Mouse (Mus musculus) stomach, embryonic 16.5 days (tissue): Measurements from ENCODE around the gene Gm3453. TPM values are rescaled to one million over a fixed set of nuclear protein-coding genes. Genes with fewer than 3 reads are reported as not detected.
"Not testable (repeated sequence)": the region's sequence is repeated elsewhere in the genome, so short reads cannot be mapped to it uniquely, and the experiment has no call there.

Source experiments
- ATAC-seq: fragments of 200-750 bp; cut with Nextera tagmentation; 2 replicates; pipeline ENCODE4 v1.8.0; 2017; ENCODE audit warnings: moderate number of reproducible peaks, moderate TSS enrichment; ENCODE audit not compliant: insufficient read depth, low FRiP score
- H3K27ac ChIP-seq: fragments of 300-500 bp; sonication (generic); 2 replicates; pipeline ENCODE4 v1.5.1; 2014; ENCODE audit warnings: low read length
- H3K27me3 ChIP-seq: fragments of 300-500 bp; sonication (generic); 2 replicates; pipeline ENCODE4 v1.6.1; 2014; ENCODE audit warnings: low read length, control low read depth, mixed read lengths; ENCODE audit not compliant: control insufficient read depth, insufficient read depth
- H3K36me3 ChIP-seq: fragments of 300-500 bp; sonication (generic); 2 replicates; pipeline ENCODE4 v1.6.1; 2014; ENCODE audit warnings: low read length; ENCODE audit not compliant: control insufficient read depth, insufficient read depth
- H3K4me1 ChIP-seq: fragments of 300-500 bp; sonication (generic); 2 replicates; pipeline ENCODE4 v1.6.1; 2014; ENCODE audit warnings: low read length, control low read depth, mixed read lengths; ENCODE audit not compliant: control insufficient read depth, insufficient read depth
- H3K4me2 ChIP-seq: fragments of 300-500 bp; sonication (generic); 2 replicates; pipeline ENCODE4 v1.6.1; 2014; ENCODE audit warnings: low read depth, low read length, mixed read lengths
- H3K4me3 ChIP-seq: fragments of 300-500 bp; sonication (generic); replicated peaks from 2 replicates; pipeline ENCODE4 v1.5.1; 2014; ENCODE audit warnings: mild to moderate bottlenecking, low read length
- H3K9ac ChIP-seq: fragments of 300-500 bp; sonication (generic); 2 replicates; pipeline ENCODE4 v1.6.1; 2014; ENCODE audit warnings: low read length
- H3K9me3 ChIP-seq: fragments of 300-500 bp; sonication (generic); replicated peaks from 2 replicates; pipeline ENCODE4 v1.6.1; 2016; ENCODE audit warnings: low read length, control low read depth; ENCODE audit not compliant: control insufficient read depth
- WGBS: fragments of 180-500 bp; shearing (Covaris S2); extraction: QIAGEN DNeasy Blood & Tissue Kit; methylation state at CpG from one replicate; pipeline ENCODE4 v1.1.7; 2014; 5-methylcytosine and 5-hydroxymethylcytosine counted together
- polyA plus RNA-seq: library from polyadenylated mRNA; unstranded; fragments of >200 nt; fragmentation: Nextera tagmentation; extraction: Ambion mirVana; gene quantifications from 2 replicates; pipeline ENCODE4 v1.2.1, GENCODE M21; 2015

The Gm3453 gene
- not detected in 2 replicates for polyA plus RNA-seq

DNA sequence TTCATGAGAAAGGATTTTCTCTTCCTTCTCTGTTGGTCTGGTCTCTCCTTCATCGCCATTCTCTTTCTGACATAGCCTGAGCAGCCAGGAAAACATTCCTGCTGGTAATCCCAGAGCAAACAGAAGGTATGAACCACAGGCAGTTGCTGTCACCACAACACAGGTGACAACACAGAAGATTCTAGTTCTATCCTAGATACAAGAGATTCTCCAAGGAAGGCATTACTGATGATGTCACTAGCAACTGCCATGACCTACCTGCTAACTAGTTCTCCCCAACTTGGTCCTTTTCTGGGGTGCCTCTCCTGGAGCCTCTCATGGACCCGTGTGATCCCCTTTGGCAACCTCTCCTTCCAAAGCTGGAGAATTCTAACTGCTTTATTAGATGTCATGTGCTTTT is at the start of gene Gm3453:
Gm3453 (minus strand) TSS at position 101 of the 400 bp plus-strand sequence.
- 73% methylated on average over 2 of the region's 2 CpGs for WGBS
- H3K4me2 ChIP-seq, H3K36me3 ChIP-seq, ATAC-seq, H3K27me3 ChIP-seq, H3K9me3 ChIP-seq, H3K27ac ChIP-seq, H3K4me1 ChIP-seq, H3K9ac ChIP-seq, H3K4me3 ChIP-seq: not testable (repeated sequence)

DNA sequence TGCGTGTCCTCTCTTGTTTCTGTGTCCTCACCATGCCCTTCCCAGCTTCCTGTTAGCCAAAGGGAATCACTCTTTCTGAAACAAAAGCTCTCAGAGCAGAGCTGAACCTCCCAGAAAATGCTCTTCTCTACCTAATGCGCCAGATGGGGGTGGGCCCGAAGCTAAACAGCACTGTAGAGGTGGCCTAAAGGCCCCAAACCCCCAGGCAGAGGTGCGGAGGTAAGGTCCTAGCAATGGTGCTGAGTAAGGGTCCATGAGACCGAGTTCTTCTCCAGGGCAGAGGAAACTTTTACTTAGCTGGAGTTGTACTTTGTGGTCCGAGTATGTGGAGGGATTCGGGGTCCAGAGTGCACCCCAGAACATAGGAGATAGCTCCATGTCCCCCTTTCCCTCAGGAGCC is 8.2 kb upstream of the Gm3453 start:
- not testable (repeated sequence) for H3K9me3 ChIP-seq, H3K36me3 ChIP-seq, H3K9ac ChIP-seq, H3K4me1 ChIP-seq, H3K4me2 ChIP-seq, H3K27ac ChIP-seq, ATAC-seq, H3K4me3 ChIP-seq, H3K27me3 ChIP-seq
- WGBS = 57% methylated on average over 4 of the region's 7 CpGs

DNA sequence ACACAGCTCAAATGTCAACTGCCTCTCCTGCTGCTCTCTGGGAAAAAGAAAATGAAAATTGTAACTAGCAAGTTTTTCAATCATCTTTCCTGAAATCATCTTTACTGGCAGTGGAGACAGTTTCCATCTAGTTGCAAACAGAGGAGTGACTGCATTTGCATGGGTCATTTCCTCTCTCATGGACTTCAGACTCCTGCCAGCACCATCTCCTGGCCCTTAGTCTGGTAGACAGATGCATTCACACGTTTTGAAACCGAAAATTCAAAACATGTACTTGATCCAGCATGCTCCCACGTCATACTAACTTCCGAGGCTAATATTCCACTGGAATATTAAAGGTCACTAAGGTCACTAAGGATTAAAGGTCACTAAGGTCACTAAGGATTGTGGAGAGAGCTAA is 16.5 kb downstream of the Gm3453 start:
- H3K4me1 ChIP-seq, H3K27ac ChIP-seq, H3K4me2 ChIP-seq, ATAC-seq, H3K4me3 ChIP-seq, H3K36me3 ChIP-seq, H3K9ac ChIP-seq, H3K27me3 ChIP-seq, H3K9me3 ChIP-seq: not testable (repeated sequence)
- 51% methylated on average over 4 of the region's 4 CpGs for WGBS

DNA sequence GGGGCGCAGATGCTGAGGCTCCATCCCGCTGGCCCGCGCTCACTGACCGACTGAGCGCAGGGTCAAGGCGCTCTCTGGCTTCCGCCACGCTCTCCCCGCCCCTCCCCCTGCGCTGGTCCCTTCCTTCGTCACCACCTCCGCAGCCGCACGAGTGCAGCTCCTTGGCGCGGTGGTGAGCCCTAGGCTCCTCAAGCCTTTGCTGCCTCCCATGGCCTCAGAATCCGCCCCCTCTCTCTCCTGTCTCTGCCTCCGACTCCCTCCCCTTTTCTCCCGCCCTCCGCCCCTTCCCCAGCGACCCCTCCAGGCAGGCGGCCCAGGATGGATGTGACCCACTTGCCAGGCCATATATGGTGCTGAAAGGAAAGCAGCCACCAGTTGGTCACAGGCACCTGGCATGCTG is 17.3 kb downstream of the Gm3453 start, which contains the start of gene Gm3248:
Gm3248 (minus strand) TSS at position 111 of the 400 bp plus-strand sequence.
- not testable (repeated sequence) for H3K27ac ChIP-seq, H3K9me3 ChIP-seq, H3K36me3 ChIP-seq, ATAC-seq, H3K27me3 ChIP-seq, H3K4me1 ChIP-seq
- H3K4me2 ChIP-seq = peak within 1 kb of the TSS; percentile 62
- peak within 1 kb of the TSS; percentile 47 for H3K4me3 ChIP-seq
- under 1% methylated on average over 11 of the region's 23 CpGs for whole genome bisulfite sequencing
- H3K9ac ChIP-seq = peak within 1 kb of the TSS; percentile 62

DNA sequence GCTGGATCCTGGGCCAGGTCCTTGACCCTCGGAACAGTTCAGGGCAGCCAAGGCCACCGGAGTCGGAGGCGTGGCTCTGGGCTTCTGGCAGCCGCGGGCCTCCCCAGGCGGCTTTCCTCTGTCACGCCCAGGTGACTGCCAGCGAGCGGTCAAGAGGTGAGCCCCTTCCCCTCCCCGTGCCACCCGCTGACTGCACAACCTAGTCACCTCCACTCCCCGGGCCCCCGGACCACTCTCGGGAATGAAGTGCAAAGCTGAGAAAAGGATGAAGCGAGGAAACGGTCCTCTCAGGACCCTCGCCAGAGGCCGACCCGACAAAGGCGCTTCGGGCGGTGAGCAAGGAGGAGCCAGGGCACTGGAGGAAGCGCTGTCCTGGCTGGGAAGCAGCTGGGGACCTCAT is 17.8 kb downstream of the Gm3453 start:
- H3K9me3 ChIP-seq, H3K27me3 ChIP-seq, ATAC-seq, H3K36me3 ChIP-seq, H3K27ac ChIP-seq, H3K4me1 ChIP-seq: not testable (repeated sequence)
- H3K4me2 ChIP-seq = peak overlapping the region; percentile 62
- 1% methylated on average over 23 of the region's 24 CpGs for WGBS
- peak overlapping the region; percentile 62 for H3K9ac ChIP-seq
- peak overlapping the region; percentile 47 for H3K4me3 ChIP-seq

DNA sequence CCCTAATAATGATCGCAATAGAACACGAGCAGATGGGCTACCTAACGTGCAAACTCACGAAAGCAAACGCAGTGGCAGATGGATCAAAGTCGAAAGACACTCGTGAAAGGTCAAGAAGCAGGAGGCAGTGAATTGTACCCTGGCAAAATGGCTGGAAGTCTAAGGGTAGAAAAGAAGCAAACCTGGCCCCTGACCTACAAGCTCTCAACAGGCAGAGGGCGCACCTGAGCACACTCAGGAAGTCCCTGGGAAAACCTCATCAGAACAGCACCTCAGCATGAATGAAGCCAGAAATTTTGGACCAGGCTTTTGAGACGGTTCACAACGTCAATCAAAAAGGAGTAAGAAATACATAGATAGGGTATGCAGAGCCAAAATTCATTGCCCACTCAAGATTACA is 18.5 kb downstream of the Gm3453 start:
- H3K36me3 ChIP-seq, H3K4me2 ChIP-seq, H3K9ac ChIP-seq, H3K9me3 ChIP-seq, H3K4me1 ChIP-seq, ATAC-seq, H3K4me3 ChIP-seq, H3K27me3 ChIP-seq, H3K27ac ChIP-seq: not testable (repeated sequence)
- WGBS = 0% methylated on average over 3 of the region's 10 CpGs

DNA sequence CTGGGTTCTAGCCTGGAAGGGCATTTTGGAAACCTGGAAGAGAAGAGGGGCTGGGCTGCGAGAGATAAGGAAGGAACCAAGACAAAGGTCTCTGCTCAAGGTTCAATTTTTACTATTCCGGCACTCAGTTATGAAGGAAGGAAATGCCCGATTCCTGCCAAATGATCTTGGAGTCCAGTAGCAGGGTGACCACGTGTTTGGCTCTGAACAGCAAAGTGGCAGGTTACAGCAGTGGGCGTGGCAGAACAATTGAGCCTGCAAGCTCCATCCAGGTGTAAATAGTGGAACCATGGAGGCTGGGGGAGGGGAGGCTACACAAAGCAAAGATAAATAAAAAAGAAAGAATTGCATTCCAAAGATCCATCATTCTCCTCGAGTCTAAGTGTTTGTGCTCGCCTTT is 55.7 kb downstream of the Gm3453 start:
- ATAC-seq = not testable (repeated sequence)

More for the DNA sequence above, 55.7 kb downstream of the Gm3453 start:
- not testable (repeated sequence) for H3K27ac ChIP-seq, H3K27me3 ChIP-seq, H3K4me3 ChIP-seq, H3K4me1 ChIP-seq, H3K9me3 ChIP-seq, H3K9ac ChIP-seq, H3K4me2 ChIP-seq, H3K36me3 ChIP-seq
- 66% methylated on average over 7 of the region's 7 CpGs for WGBS

Other genes starting within 250 kb of the Gm3453 start
- not detected in 2 replicates for gene Gm3373, start 237.6 kb downstream of the Gm3453 start, polyA plus RNA-seq
- gene Gm3383, start 171.2 kb downstream of the Gm3453 start, polyA plus RNA-seq = 0.66 and 1.3 TPM in 2 replicates
- gene Gm3424, start 148.8 kb downstream of the Gm3453 start, polyA plus RNA-seq = not detected in 2 replicates
- 0.42 and 0.46 TPM in 2 replicates for gene Gm8237, start 98.8 kb downstream of the Gm3453 start, polyA plus RNA-seq
- gene Gm3248, start 17.4 kb downstream of the Gm3453 start, polyA plus RNA-seq = 0.51 and 0.94 TPM in 2 replicates
- gene Gm6337, start 79.1 kb upstream of the Gm3453 start, polyA plus RNA-seq = not detected in 2 replicates
- gene Gm8206, start 114.8 kb upstream of the Gm3453 start, polyA plus RNA-seq = 1.4 and 2.4 TPM in 2 replicates
- gene Gm3468, start 129.5 kb upstream of the Gm3453 start, polyA plus RNA-seq = 1.4 and 1.8 TPM in 2 replicates
- not detected in 2 replicates for gene Gm3476, start 146.7 kb upstream of the Gm3453 start, polyA plus RNA-seq
- not detected in 2 replicates for gene Gm21560, start 240.2 kb upstream of the Gm3453 start, polyA plus RNA-seq